Mouse (Mus musculus) cerebellum, adult 11 months (tissue): Measurements from ENCODE around the gene Actg1.

Source experiments
- DNase-seq: peaks from one replicate; pipeline ENCODE4 v3.0.0; 2022

Actg1 gene

DNA sequence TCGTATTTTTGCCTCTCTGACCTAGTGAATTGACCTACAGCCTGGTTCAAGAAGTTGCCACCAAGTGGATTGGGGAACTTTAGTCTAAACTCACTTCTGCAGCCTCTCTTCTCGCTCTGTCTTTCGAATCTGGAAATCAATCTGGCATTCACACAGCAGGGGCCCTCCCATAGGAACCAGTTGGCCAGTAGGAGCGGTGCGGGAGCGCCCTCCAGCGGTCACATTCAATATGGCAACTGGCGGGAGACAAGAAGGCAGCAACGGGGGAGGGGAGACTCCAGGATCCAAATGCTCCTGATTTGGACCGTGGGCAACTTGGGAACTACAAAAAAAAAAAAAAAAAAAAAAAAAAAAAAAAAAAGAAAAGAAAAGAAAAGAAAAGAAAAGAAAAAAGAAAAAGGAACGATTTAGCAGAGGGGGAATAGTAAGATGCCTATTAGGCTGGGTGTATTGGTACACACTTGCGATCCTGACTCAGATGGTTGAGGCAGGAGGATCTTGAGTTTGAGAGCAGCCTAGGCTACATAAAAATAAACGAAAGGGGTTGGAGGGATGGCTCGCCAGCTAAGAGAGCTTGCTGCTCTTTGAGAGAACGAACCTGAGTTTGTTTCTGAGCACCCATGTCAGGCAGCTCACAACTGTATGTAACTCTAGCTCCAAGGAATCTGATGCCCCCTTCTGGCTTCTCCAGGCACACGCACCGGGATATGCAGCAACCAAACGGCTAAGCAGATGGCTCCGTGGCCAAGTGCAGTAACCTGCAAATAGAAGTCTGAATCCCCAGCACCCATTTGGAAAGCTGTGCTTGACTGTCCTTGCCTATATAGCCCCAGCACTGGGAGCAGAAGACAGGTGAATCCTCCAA lies 40.5 kb downstream of the Actg1 start:
- peak; percentile 94 for DNase-seq

GRCm38 (mm10) chr11:120307132-120307413 lies 41.3 kb downstream of the Actg1 start:
- peak; percentile 21 for DNase-seq

- peak; percentile 20 for DNase-seq
Observed at GRCm38 (mm10) chr11:120306366-120307131, 41.8 kb downstream of the Actg1 start.

DNA sequence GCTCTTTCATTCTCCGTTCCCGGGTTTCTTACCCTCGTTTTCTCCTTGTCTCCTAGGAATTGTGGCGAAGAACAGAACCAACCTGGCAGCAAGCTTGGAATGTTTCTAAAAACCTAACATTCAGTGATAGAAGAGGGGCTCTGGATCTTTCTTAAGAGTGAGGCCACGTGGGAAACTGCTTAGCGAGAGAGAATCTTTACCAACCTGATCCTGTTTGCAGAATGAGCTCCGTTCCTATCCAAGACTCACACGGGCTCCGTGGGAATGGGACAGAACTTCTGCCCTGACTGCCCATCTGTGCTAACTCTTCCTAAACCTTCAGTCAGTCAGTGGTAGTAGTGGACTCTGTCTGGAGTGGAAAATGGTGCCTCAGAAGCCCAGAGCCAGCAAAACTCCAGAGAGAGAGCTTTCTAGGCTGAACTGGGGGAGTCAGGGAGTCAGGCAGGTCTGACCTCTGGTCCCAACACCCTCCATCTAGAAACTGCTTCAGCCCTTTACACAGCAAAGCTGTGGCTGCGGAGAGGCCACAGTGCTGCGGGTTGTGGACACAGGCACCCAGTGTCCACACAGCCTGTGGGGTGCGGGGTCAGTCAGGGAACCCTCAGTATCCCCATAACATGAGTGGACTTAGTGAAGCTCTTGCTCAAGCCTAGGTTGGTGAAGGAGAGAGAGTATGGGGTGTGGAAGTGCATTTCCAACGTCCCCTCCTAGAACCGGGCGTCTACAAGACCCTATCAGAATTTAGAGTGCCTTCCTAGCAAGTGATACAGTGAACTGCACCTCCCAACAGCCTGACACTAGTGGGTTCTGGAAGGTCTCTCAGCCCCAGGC lies 42.6 kb downstream of the Actg1 start:
- DNase-seq: no peak

GRCm38 (mm10) chr11:120304886-120305534 lies 43.3 kb downstream of the Actg1 start:
- peak; percentile 89 for DNase-seq

- DNase-seq: no peak
Observed at GRCm38 (mm10) chr11:120304350-120304694, 44.0 kb downstream of the Actg1 start.

DNA sequence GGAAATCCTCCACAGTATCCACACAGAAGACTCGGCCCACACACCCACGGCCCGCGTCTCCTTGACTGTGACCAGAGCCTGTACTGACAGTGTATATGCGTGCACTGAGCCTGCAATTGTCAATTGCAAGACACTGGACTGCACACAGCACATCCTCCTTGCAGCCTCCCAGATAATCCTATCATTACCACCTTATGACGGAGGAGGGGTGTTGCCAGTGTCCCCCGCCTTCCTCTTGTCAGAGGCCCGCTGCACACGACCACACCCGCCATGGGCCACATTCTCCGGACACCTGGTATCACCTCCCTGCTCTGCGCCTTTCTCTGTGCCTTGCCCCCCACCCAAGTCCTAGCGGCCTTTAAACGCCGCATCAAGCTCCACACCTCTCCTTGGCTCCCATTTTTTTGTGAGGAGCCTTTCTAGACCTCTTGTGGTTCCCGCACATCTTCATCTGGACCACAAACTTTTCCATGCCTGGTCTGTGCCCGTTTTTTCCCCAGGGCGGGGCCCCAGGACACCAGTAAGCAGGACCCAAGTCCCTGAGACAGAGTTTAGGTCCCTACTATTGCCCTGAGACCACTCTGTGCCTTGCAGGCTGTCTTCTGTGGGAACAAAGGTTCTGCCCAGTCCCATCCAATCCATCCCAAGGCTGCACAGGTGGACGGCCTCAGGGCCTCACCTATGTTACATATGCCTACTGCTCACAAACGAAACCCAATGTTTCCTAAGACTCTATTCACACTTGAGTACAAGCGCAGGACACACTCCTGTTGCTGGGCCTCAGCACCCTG lies 44.6 kb downstream of the Actg1 start:
- no peak for DNase-seq

- DNase-seq: no peak
Observed at GRCm38 (mm10) chr11:120303119-120303518, 45.2 kb downstream of the Actg1 start.

DNA sequence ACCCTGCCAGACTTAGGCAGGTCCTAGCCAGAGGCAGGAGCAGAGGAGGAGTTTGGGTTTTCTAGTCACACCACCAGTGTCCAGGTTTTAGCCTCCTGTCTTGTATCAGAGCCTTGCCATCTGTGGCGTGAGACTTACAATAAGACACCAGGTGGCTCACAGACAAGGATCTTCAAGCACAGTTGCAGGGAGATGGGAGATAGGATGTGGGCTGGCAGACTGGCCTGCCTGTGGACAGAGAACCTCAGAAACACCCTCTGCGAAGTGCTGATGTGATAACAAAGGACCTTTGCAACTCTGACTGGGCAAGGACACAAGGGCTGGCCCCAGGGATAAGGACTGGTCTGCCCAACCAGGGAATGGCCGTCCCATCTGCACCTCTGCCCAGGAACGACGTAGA lies 48.9 kb downstream of the Actg1 start:
- DNase-seq: no peak

DNA sequence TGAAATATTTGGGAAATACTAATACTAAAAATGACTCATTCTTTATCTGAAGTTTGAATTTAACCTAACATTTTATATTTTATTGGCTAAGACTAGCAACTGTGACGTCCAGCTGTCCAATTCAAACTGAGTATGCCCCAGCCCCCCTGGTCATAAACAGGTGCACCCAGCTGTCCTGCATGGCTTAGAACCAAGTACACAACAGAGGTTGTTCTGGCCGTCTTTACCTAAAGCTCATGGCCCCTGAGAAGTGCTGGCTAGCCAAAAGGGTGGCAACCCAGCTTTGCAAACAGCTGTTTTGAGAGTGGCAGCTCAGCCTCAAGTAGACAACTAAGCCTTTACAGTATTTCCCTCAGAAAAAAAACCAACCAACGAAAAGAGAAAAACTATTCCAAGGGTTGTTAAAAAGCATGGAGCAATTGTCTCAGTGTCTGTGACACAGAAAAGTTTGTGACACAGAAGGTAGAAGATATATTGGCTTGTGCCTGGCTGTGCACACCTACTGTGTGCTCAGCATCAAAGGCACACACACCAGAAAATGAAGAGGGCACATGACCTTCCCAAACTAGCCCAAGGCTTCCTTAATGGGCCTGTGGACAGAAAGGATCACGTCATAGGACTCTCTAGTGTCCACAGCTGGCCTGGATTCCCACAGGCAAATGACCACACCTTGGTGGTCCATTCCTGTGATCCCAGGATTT lies 49.8 kb downstream of the Actg1 start:
- no peak for DNase-seq

- DNase-seq: no peak
Observed at GRCm38 (mm10) chr11:120297767-120298166, 50.6 kb downstream of the Actg1 start.

DNA sequence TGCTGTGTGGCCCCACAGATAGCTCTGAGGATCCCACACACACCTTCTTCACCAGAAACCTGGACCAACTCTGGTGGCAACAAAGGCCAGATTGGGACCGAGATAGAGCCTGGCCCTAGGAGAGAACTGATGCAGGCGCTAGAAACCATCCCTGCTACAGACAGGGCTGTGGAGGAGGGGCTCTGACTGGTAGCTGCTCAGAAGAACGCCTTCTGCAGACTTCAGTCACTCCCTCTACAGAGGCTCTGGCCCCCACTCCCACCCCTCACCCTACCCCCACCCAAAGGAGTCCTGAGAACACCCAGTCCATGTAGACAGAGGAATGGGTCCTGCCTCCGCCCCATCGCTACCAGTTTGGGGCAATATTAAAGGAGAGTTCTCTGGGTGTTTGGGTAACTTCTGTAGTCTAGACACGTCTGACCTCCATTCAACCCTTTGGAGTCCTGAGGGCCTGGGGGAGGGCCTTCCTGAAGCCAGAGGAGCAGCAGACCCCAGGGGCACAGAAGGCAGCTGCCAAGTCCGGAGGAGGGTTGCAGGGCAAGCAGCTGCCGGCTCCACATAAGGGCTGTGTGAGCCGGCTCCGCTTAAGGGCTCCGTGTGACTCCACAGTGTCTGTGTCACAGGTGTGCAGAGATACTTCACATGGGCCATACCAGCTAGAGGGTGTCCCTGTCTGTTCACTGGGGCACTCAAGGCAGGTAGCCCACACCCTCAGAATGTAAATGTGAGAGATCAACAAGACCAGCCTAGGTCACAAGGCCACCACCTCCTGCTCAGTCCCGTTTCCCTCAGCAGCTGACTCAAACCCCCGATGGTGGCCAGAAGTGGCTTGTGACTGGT lies 51.8 kb downstream of the Actg1 start:
- no peak for DNase-seq
